Mouse (Mus musculus) intestine, postnatal 0 days (tissue): ENCODE measurements around the gene Vipr1. TPM values are rescaled to one million over a fixed set of nuclear protein-coding genes. Genes with fewer than 3 reads are reported as not detected.

Experiments
- ATAC-seq: fragments of 200-750 bp; cut with Nextera tagmentation; 2 replicates; pipeline ENCODE4 v1.8.0; 2017; ENCODE audit warnings: mild to moderate bottlenecking, moderate TSS enrichment, moderate library complexity
- H3K27ac ChIP-seq: fragments of 300-500 bp; sonication (generic); 2 replicates; pipeline ENCODE4 v1.5.1; 2014; ENCODE audit warnings: mild to moderate bottlenecking, low read depth, low read length, moderate library complexity
- H3K27me3 ChIP-seq: fragments of 300-500 bp; sonication (generic); replicated peaks from 2 replicates; pipeline ENCODE4 v1.6.1; 2014; ENCODE audit warnings: low read length, mixed read lengths; ENCODE audit not compliant: control insufficient read depth, insufficient read depth
- H3K36me3 ChIP-seq: fragments of 300-500 bp; sonication (generic); 2 replicates; pipeline ENCODE4 v1.6.1; 2014; ENCODE audit warnings: mild to moderate bottlenecking, moderate library complexity; ENCODE audit not compliant: control insufficient read depth, insufficient read depth
- H3K4me1 ChIP-seq: fragments of 300-500 bp; sonication (generic); replicated peaks from 2 replicates; pipeline ENCODE4 v1.6.1; 2014; ENCODE audit warnings: antibody characterized with exemption, low read length, mixed read lengths; ENCODE audit not compliant: control insufficient read depth, insufficient read depth
- H3K4me2 ChIP-seq: fragments of 300-500 bp; sonication (generic); replicated peaks from 2 replicates; pipeline ENCODE4 v1.6.1; 2014; ENCODE audit warnings: low read depth, mild to moderate bottlenecking, moderate library complexity
- H3K4me3 ChIP-seq: fragments of 300-500 bp; sonication (generic); 2 replicates; pipeline ENCODE4 v1.5.1; 2014; ENCODE audit warnings: low read depth, low read length
- H3K9ac ChIP-seq: fragments of 300-500 bp; sonication (generic); 2 replicates; pipeline ENCODE4 v1.6.1; 2014; ENCODE audit warnings: mild to moderate bottlenecking, low read depth, low read length
- H3K9me3 ChIP-seq: fragments of 300-500 bp; sonication (generic); 2 replicates; pipeline ENCODE4 v1.6.1; 2016; ENCODE audit warnings: mixed run types; ENCODE audit not compliant: control insufficient read depth
- CTCF ChIP-seq: sonication (generic); IDR thresholded peaks from 2 replicates; pipeline ENCODE4 v1.5.1; 2016; ENCODE audit warnings: low read depth, mild to moderate bottlenecking, control low read depth, antibody characterized with exemption, moderate library complexity
- WGBS: fragments of 180-500 bp; shearing (Covaris S2); extraction: QIAGEN DNeasy Blood & Tissue Kit; methylation state at CpG from one replicate; pipeline ENCODE4 v1.1.7; 2014; 5-methylcytosine and 5-hydroxymethylcytosine counted together
- polyA plus RNA-seq: library from polyadenylated mRNA; unstranded; fragments of >200 nt; fragmentation: Nextera tagmentation; extraction: Ambion mirVana; gene quantifications from 2 replicates; pipeline ENCODE4 v1.2.1, GENCODE M21; 2015

The Vipr1 gene
- polyA plus RNA-seq, 1 experiment from 2014 or later = 22.8 TPM

DNA sequence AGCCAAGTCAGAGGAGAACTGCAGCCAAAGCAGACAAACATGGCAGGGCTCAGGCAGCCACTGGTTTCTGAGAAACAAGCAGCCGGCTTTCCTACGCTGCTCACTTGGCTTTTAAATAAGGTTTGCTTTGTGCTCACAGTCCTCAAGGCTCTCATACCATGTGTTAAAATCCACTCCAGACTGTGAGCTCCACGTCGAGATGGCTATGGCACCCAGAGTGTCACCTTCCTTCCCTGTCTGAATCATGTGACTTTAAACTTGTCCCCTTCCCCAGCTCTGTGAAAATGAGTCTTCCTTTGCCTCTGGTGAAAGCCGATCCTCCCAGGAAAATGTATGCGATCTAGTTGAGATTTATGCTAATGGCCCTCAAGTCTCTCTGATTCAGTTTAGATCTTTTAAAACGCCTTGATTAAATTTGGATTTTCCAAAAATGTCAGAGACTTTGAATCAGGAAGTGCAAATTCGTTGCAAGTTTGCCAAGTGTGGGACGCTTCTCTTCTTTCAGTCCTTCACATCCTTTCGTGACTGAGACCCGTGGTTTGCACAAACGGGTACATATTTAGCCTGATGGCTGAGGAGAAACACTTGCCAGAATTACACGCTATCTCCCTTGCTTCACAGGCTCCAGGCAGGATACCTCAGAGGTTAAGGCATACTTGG, 42.2 kb upstream of the Vipr1 start:
- ATAC-seq = no peak
- TF ChIP-seq CTCF = no peak
- Histone ChIP-seq H3K27me3 (no peaks in the 10 kb centered on the region), H3K4me3 (no peak overlapping the region), H3K9ac (no peak overlapping the region), H3K4me2 (no peak overlapping the region), H3K27ac (no peak overlapping the region), H3K9me3 (no peaks in the 10 kb centered on the region), H3K4me1 (no peaks in the 10 kb centered on the region), H3K36me3 (no peaks in the 10 kb centered on the region)
- 55% methylated on average over 13 of the region's 13 CpGs for WGBS

DNA sequence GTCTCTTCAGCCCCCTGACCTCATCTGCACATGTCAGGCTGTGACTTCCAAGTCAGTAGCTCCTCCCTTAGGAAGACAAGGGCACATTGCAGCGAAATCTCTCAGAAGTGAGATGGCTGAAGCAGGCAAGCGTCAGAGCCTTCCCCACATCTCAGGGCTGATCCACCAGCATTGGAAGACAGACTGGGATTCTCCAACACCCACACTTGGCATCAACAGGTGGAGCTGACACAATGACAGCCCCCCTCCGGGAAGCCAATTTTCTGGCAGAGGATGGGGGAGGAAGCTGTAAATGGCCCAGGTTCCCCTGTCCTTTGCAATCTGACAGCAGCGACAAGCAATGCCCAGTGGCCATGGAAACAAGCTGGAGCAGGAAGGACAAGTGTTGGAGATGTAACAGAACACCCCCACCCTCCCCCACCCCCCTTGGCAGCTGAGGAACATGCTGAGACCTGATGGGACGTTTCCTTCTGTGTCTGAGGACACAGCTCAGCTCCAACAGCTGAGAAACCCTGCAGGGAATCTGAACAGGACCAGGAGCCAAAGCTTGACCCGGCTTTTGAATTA, 41.6 kb upstream of the Vipr1 start:
- Histone ChIP-seq H3K36me3 (no peaks in the 10 kb centered on the region), H3K9ac (no peak overlapping the region), H3K27me3 (no peaks in the 10 kb centered on the region), H3K27ac (no peak overlapping the region), H3K9me3 (no peaks in the 10 kb centered on the region), H3K4me1 (no peaks in the 10 kb centered on the region), H3K4me2 (no peak overlapping the region), H3K4me3 (no peak overlapping the region)
- ATAC-seq = no peak
- 44% methylated on average over 6 of the region's 6 CpGs for WGBS
- 0 out of 2 replicates have a peak, but pooled peaks have one; percentile 5 for TF ChIP-seq CTCF

DNA sequence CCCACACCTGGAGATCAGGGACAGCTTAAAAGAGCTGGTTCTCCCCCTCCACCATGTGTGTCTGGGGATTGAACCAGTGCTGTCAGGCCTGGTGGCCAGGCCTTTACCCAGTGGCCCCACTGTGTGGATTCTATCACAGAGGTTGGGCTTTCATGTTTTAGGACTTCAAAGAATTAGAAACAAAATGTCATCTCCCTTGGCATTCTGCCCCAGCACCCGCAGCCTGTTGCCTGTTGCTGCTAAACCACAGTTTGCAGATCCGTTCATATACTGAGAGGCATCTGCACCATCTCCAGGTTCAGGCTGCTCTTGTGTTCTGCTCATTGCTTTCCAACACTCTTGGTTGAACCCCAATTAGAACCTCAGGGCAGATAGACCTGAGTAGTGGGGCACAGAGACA, 40.1 kb upstream of the Vipr1 start:
- Histone ChIP-seq H3K36me3 (no peaks in the 10 kb centered on the region), H3K9ac (no peak overlapping the region), H3K4me2 (no peak overlapping the region), H3K27me3 (no peaks in the 10 kb centered on the region), H3K4me3 (no peak overlapping the region), H3K4me1 (no peaks in the 10 kb centered on the region), H3K27ac (no peak overlapping the region), H3K9me3 (no peaks in the 10 kb centered on the region)
- no peak for TF ChIP-seq CTCF
- no peak for ATAC-seq
- WGBS = 73% methylated on average over 2 of the region's 2 CpGs

DNA sequence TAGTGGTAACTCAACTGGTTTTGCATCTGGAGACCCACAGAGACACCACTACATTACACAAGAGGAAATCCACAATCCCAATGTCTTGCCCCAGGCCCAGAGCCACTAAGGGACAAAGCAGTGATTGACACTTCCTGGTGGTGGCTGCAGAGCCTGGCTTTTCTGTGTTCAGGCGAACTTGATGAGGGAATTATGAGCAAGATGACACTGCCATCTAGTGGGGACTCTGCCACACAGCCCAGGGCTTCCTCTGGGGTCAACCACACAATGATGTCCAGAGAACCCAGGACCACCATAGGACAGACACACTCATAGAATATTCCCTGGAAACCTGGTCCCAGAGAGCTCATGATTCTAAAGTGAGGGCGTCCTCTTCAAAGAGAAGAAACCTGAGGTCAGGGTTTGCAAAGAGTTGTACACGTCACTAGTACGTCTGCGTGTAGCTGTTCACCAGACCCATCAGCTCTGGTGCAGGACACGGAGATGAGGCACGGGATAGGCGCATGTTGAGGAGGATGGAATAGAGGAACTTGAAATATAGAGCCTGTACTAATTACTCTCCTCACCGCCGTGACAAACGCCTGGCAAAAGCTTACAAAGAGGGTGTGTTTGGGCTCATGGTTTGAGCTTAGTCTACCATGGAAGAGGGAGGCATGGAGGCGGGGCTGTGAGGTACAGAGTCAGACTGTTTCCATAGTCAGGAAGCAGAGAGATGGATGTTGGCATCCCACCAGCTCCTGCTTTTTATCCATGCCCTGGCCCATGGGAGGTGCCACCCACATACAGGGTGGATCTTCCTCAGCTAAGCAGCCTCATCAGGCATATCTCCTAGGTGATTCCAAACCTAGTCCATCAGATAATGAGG, 36.9 kb upstream of the Vipr1 start:
- 58% methylated on average over 12 of the region's 12 CpGs for WGBS
- Histone ChIP-seq H3K36me3 (no peaks in the 10 kb centered on the region), H3K27ac (no peak overlapping the region), H3K27me3 (peaks cover 4% of the 10 kb centered on the region; the same call in 1 of the 2 replicates), H3K4me2 (no peak overlapping the region), H3K4me3 (no peak overlapping the region), H3K4me1 (no peaks in the 10 kb centered on the region), H3K9ac (no peak overlapping the region), H3K9me3 (no peaks in the 10 kb centered on the region)
- TF ChIP-seq CTCF = peak; percentile 95
- ATAC-seq = peak; percentile 40; the same call in 1 of the 2 replicates

DNA sequence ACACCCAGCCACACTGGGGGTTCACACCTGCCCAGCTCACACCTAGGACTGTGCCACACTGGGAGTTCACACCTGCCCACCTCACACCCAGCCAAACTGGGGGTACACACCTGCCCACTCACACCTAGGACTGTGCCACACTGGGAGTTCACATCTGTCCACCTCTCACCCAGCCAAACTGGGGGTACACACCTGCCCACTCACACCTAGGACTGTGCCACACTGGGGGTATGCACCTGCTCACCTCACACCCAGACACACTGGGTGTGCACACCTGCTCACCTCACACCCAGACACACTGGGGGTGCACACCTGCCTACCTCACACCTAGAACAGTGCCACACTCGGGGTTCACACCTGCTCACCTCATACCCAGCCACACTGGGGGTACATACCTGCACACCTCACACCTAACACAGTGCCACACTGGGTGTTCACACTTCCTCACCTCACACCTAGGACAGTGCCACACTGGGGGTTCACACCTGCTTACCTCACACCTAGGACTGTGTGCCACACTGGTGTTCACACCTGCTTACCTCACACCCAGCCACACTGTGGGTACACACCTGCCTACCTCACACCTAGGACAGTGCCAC, 35.9 kb upstream of the Vipr1 start:
- peaks cover 4% of the 10 kb centered on the region; the same call in 1 of the 2 replicates for H3K27me3 ChIP-seq
- TF ChIP-seq CTCF = no peak
- H3K4me1 ChIP-seq = no peaks in the 10 kb centered on the region
- H3K4me2 ChIP-seq = no peak overlapping the region
- H3K27ac ChIP-seq = no peak overlapping the region
- H3K36me3 ChIP-seq = no peaks in the 10 kb centered on the region
- no peak overlapping the region for H3K4me3 ChIP-seq
- ATAC-seq = no peak
- no peak overlapping the region for H3K9ac ChIP-seq
- 57% methylated on average over 1 of the region's 1 CpGs for WGBS
- no peaks in the 10 kb centered on the region for H3K9me3 ChIP-seq

DNA sequence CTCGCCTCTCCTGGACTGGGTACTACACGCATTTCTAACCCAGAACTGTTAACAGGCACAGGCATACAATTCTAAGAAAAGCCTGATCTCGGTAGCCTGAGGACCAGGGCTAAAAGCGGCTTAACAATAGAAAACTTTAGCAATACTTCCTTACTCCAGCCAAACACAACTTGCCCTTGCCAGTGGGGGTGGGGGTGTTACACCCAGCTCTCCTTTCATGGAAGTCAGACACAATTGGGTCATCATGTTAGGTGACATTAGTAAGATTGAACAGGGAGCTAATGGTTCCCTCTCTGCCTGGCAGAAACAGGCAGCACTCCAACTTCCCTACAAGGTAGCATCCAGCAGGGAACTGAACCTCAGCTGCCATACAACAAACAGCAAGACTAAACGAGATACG, 33.1 kb upstream of the Vipr1 start:
- ATAC-seq = no peak
- H3K27me3 ChIP-seq = peaks cover 4% of the 10 kb centered on the region; the same call in 1 of the 2 replicates
- no peak overlapping the region for H3K9ac ChIP-seq
- WGBS = 66% methylated on average over 6 of the region's 6 CpGs
- H3K27ac ChIP-seq = no peak overlapping the region
- H3K36me3 ChIP-seq = no peaks in the 10 kb centered on the region
- no peaks in the 10 kb centered on the region for H3K4me1 ChIP-seq
- no peaks in the 10 kb centered on the region for H3K9me3 ChIP-seq
- no peak overlapping the region for H3K4me2 ChIP-seq
- no peak overlapping the region for H3K4me3 ChIP-seq
- TF ChIP-seq CTCF = no peak
